ENCODE assay signal across 31 mouse cellular contexts in genomic region chr4:39495875-39496274, GRCm38 (mm10). TPM values are rescaled to one million over a fixed set of nuclear protein-coding genes. Genes with fewer than 3 reads are reported as not detected.
"Had no signal": no experiment of that assay in that cellular context is flagged by ENCODE, and none has a peak within 500 bp of the region (broad histone marks: within the 10 kb centered on the region; RNA-seq: fewer than 3 reads in every experiment).

No protein-coding gene starts in this region.

- H3K27ac ChIP-seq: limb, embryonic 10.5 days; limb, embryonic 13.5 days; liver, embryonic 12.5 days; liver, embryonic 15.5 days; lung, embryonic 15.5 days; midbrain, embryonic 13.5 days; stomach, postnatal 0 days had no signal

- H3K9ac ChIP-seq: limb, embryonic 13.5 days; liver, embryonic 12.5 days; liver, embryonic 15.5 days; lung, embryonic 15.5 days; midbrain, embryonic 13.5 days had no signal

- ATAC-seq: liver, embryonic 12.5 days; midbrain, embryonic 13.5 days had no signal

- H3K27me3 ChIP-seq: limb, embryonic 13.5 days; liver, embryonic 12.5 days; liver, embryonic 15.5 days; lung, embryonic 15.5 days; megakaryocyte, embryonic 14.5 days; midbrain, embryonic 13.5 days had no signal

- DNase-seq: kidney, adult 18-20 months; kidney, adult 9 months; kidney, postnatal 14 days; kidney, postnatal 4 days; liver; lung, adult 18-20 months; lung, postnatal 10 days; lung, postnatal 36 days; right cerebral cortex, adult 18-20 months; right cerebral cortex, postnatal 14 days; right cerebral cortex, postnatal 4 days; thymus, adult 2 months; thymus, postnatal 14 days; thymus, postnatal 4 days had no signal

- H3K4me1 ChIP-seq: limb, embryonic 10.5 days; limb, embryonic 13.5 days; liver, embryonic 12.5 days; liver, embryonic 15.5 days; lung, embryonic 15.5 days; megakaryocyte, embryonic 14.5 days; midbrain, embryonic 13.5 days had no signal

- H3K4me3 ChIP-seq: limb, embryonic 10.5 days; limb, embryonic 13.5 days; liver, embryonic 12.5 days; liver, embryonic 15.5 days; lung, embryonic 15.5 days; megakaryocyte, embryonic 14.5 days; midbrain, embryonic 13.5 days; myocyte had no signal

- H3K9me3 ChIP-seq: limb, embryonic 10.5 days; limb, embryonic 13.5 days; liver, embryonic 12.5 days; liver, embryonic 15.5 days; lung, embryonic 15.5 days; megakaryocyte, embryonic 14.5 days; midbrain, embryonic 13.5 days had no signal

- H3K36me3 ChIP-seq: limb, embryonic 10.5 days; limb, embryonic 13.5 days; liver, embryonic 12.5 days; liver, embryonic 15.5 days; lung, embryonic 15.5 days; midbrain, embryonic 13.5 days had no signal

- H3K4me2 ChIP-seq: limb, embryonic 13.5 days; liver, embryonic 12.5 days; liver, embryonic 15.5 days; lung, embryonic 15.5 days; midbrain, embryonic 13.5 days had no signal

RNA-seq across cellular contexts. Expression of gene 1700009N14Rik, which starts 45.8 kb away (rescaled TPM):
- total RNA-seq: layer of hippocampus, adult 18-20 months; layer of hippocampus, postnatal 14 days; left cerebral cortex, postnatal 25 days; monocyte, adult 5-6 weeks had no signal
- polyA plus RNA-seq: kidney, embryonic 16.5 days; limb, embryonic 10.5 days; liver, embryonic 12.5 days; liver, embryonic 15.5 days; lung, embryonic 15.5 days; midbrain, embryonic 13.5 days; neural tube, embryonic 11.5 days; neural tube, embryonic 14.5 days; stomach, embryonic 14.5 days had no signal
